Mouse (Mus musculus) kidney, adult 2 months (tissue): Measurements from ENCODE around the gene Reln.

Source experiments
- CTCF ChIP-seq: fragments of 200-500 bp; conservative IDR thresholded peaks from 2 replicates; pipeline ENCODE4 v1.5.1; 2011; ENCODE audit warnings: low read depth, mild to moderate bottlenecking, control low read depth, low read length, moderate library complexity, mixed read lengths; ENCODE audit not compliant: insufficient read depth, insufficient read length
- POLR2A ChIP-seq: fragments of 200-500 bp; IDR thresholded peaks from one replicate; pipeline ENCODE4 v1.6.1; 2011; ENCODE audit warnings: low read depth, low read length, control low read depth

DNA sequence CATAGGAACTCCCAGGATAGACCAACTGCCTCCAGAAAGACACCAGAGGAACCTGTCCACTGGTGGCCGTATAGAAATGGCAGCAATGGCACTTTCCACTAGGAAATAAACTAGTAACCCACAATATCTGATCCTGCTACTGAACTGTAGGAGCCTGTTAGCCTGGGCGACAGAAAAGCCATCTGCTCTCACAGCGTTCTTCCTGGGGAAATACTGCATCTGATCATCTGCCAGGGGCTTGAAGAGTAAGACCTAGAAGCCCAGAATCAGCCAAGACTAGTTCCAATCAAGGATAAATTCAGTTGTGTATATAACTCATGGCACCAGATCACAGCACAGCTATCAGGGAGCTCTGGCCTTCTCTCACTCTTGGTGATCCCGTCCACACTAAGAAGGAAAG, 33.5 kb downstream of the Reln start:
- TF ChIP-seq POLR2A, result no peak
- TF ChIP-seq CTCF, result no peak
